Mouse (Mus musculus): Measurements from ENCODE around the gene Sec22c. TPM values are rescaled to one million over a fixed set of nuclear protein-coding genes. Genes with fewer than 3 reads are reported as not detected.

The Sec22c gene
- total and polyA plus RNA-seq, 2 experiments from 2014 or later: 34.3 to 34.4 TPM

- DNase-seq (ENCODE audit: low spot score) (peak; percentile 51), ATAC-seq (ENCODE audit: low FRiP score) (peak; percentile 67)
- Histone ChIP-seq H3K4me1 (ENCODE audit: insufficient read depth, low read length) (no peaks in the 10 kb centered on the region), H3K9me3 (ENCODE audit: low read length) (no peaks in the 10 kb centered on the region), H3K9ac (replicated peaks; ENCODE audit: low read length, poor library complexity, severe bottlenecking) (no peak overlapping the region), H3K4me2 (ENCODE audit: low read depth, low read length, poor library complexity, severe bottlenecking) (no peak overlapping the region), H3K36me3 (ENCODE audit: insufficient read depth, low read length) (peaks cover 20% of the 10 kb centered on the region; the same call in 1 of the 2 replicates), H3K4me3 (ENCODE audit: low read depth, low read length) (no peak overlapping the region), H3K27me3 (ENCODE audit: insufficient read depth, low read length) (no peaks in the 10 kb centered on the region), H3K27ac (ENCODE audit: low read depth, low read length) (no peak overlapping the region)
- peak; percentile 98 for TF ChIP-seq CTCF (IDR thresholded peaks at IDR 0.05)
- 100% methylated on average over 1 of the region's 1 CpGs for WGBS
These were observed 7.9 kb downstream of the Sec22c start for GRCm38 (mm10) chr9:121697150-121698049.

DNA sequence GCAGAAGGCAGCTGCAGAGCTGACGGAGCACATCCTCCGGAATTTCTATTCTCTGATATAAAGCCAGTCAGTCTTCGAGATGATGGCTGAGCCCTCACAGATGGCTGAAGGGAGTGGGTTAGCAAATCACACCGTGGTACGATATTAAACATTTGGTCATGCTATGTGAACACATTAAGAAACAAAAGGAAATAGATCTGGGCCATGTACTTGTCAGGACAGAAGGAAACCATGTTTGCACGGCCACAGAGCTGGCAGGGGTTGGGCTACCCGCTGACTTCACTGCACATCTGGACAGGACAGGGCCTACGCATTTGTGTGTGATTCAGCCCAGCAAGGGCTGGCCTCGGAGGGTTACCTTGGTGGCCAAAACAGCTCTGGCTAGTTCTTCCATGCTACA lies 8.7 kb downstream of the Sec22c start:
- no peaks in the 10 kb centered on the region for H3K9me3 ChIP-seq (ENCODE audit: low read length)
- no peaks in the 10 kb centered on the region for H3K4me1 ChIP-seq (ENCODE audit: insufficient read depth, low read length)
- 92% methylated on average over 9 of the region's 9 CpGs for WGBS
- no peak overlapping the region for H3K27ac ChIP-seq (ENCODE audit: low read depth, low read length)
- TF ChIP-seq CTCF (IDR thresholded peaks at IDR 0.05): no peak
- no peak overlapping the region for H3K4me2 ChIP-seq (ENCODE audit: low read depth, low read length, poor library complexity, severe bottlenecking)
- no peaks in the 10 kb centered on the region for H3K27me3 ChIP-seq (ENCODE audit: insufficient read depth, low read length)
- H3K4me3 ChIP-seq (ENCODE audit: low read depth, low read length): no peak overlapping the region
- peak; percentile 21; the same call in 1 of the 2 replicates for ATAC-seq (ENCODE audit: low FRiP score)
- no peak for DNase-seq (ENCODE audit: low spot score)
- no peak overlapping the region for H3K9ac ChIP-seq (replicated peaks; ENCODE audit: low read length, poor library complexity, severe bottlenecking)
- peaks cover 23% of the 10 kb centered on the region; the same call in 1 of the 2 replicates for H3K36me3 ChIP-seq (ENCODE audit: insufficient read depth, low read length)

GRCm38 (mm10) chr9:121694736-121695135 lies 10.6 kb downstream of the Sec22c start:
- no peak overlapping the region for H3K27ac ChIP-seq (ENCODE audit: low read depth, low read length)
- DNase-seq (ENCODE audit: low spot score) (no peak), ATAC-seq (ENCODE audit: low FRiP score) (no peak)
- H3K9ac ChIP-seq (replicated peaks; ENCODE audit: low read length, poor library complexity, severe bottlenecking): no peak overlapping the region
- H3K4me1 ChIP-seq (ENCODE audit: insufficient read depth, low read length): peaks cover 6% of the 10 kb centered on the region; the same call in 1 of the 2 replicates
- peaks cover 23% of the 10 kb centered on the region; the same call in 1 of the 2 replicates for H3K36me3 ChIP-seq (ENCODE audit: insufficient read depth, low read length)
- TF ChIP-seq CTCF (IDR thresholded peaks at IDR 0.05): no peak
- H3K9me3 ChIP-seq (ENCODE audit: low read length): no peaks in the 10 kb centered on the region
- no peaks in the 10 kb centered on the region for H3K27me3 ChIP-seq (ENCODE audit: insufficient read depth, low read length)
- 83% methylated on average over 12 of the region's 12 CpGs for WGBS
- H3K4me2 ChIP-seq (ENCODE audit: low read depth, low read length, poor library complexity, severe bottlenecking): no peak overlapping the region
- no peak overlapping the region for H3K4me3 ChIP-seq (ENCODE audit: low read depth, low read length)

DNA sequence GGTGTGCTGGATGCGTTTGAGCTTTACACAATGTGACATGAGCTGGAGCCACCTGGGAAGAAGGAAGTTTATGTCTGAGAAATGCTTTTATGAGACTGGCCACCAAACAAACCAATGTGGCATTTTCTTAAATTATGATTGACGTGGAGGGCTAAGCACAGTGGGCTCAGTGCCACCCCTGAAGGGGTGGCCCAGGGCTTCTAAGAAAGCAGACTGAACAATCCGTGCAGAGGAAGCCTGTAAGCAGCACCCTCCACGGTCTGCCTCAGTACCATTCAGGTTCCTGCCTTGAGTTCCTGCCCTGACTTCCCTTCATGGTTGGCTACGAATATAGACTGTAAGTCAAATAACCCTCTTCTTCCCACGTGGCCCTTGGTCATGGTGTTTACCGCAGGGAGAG lies 14.6 kb downstream of the Sec22c start:
- H3K27ac ChIP-seq (ENCODE audit: low read depth, low read length): peak overlapping the region; percentile 80
- 55% methylated on average over 7 of the region's 7 CpGs for WGBS
- no peak for TF ChIP-seq CTCF (IDR thresholded peaks at IDR 0.05)
- ATAC-seq (ENCODE audit: low FRiP score): peak; percentile 41; the same call in 1 of the 2 replicates
- no peaks in the 10 kb centered on the region for H3K27me3 ChIP-seq (ENCODE audit: insufficient read depth, low read length)
- no peak for DNase-seq (ENCODE audit: low spot score)
- peak overlapping the region; percentile 54 for H3K4me2 ChIP-seq (ENCODE audit: low read depth, low read length, poor library complexity, severe bottlenecking)
- 0 out of 2 replicates have a peak overlapping the region, but pooled peaks have one; percentile 19 for H3K9ac ChIP-seq (replicated peaks; ENCODE audit: low read length, poor library complexity, severe bottlenecking)
- H3K4me3 ChIP-seq (ENCODE audit: low read depth, low read length): peak overlapping the region; percentile 27; the same call in 1 of the 2 replicates
- H3K4me1 ChIP-seq (ENCODE audit: insufficient read depth, low read length): peaks cover 6% of the 10 kb centered on the region; the same call in 1 of the 2 replicates
- H3K9me3 ChIP-seq (ENCODE audit: low read length): no peaks in the 10 kb centered on the region
- H3K36me3 ChIP-seq (ENCODE audit: insufficient read depth, low read length): peaks cover 26% of the 10 kb centered on the region

DNA sequence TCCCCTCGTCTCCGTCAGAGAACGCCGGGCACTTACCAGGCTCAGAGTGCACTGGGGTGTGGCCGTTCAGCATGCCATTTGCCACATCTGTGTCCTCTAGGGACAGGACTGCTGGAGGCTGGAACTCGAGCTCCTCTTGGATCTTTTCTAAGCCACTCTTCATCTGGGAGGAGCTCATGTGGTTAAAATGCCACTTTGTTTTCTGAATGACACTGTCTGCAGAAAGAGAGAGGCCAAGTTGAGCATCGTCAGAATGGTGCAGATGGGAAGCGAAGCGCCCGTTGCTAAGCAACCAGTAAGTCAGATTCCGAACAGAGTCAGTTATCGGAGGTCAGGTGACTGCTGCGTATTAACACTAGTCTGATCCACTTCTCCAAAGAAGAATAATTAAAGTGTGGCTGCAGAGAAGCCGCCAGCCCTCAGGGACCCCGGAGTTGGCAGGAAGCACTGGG lies 15.1 kb downstream of the Sec22c start:
- TF ChIP-seq CTCF (IDR thresholded peaks at IDR 0.05): no peak; the same call in 1 of the 2 replicates
- peak overlapping the region; percentile 36; the same call in 1 of the 2 replicates for H3K9ac ChIP-seq (replicated peaks; ENCODE audit: low read length, poor library complexity, severe bottlenecking)
- peak overlapping the region; percentile 80 for H3K27ac ChIP-seq (ENCODE audit: low read depth, low read length)
- WGBS: 16% methylated on average over 15 of the region's 15 CpGs
- peaks cover 31% of the 10 kb centered on the region for H3K36me3 ChIP-seq (ENCODE audit: insufficient read depth, low read length)
- peak overlapping the region; percentile 54 for H3K4me2 ChIP-seq (ENCODE audit: low read depth, low read length, poor library complexity, severe bottlenecking)
- peak overlapping the region; percentile 27 for H3K4me3 ChIP-seq (ENCODE audit: low read depth, low read length)
- H3K9me3 ChIP-seq (ENCODE audit: low read length): no peaks in the 10 kb centered on the region
- peaks cover 6% of the 10 kb centered on the region; the same call in 1 of the 2 replicates for H3K4me1 ChIP-seq (ENCODE audit: insufficient read depth, low read length)
- peak; percentile 88 for ATAC-seq (ENCODE audit: low FRiP score)
- H3K27me3 ChIP-seq (ENCODE audit: insufficient read depth, low read length): no peaks in the 10 kb centered on the region
- peak; percentile 93 for DNase-seq (ENCODE audit: low spot score)

- no peak for ATAC-seq (ENCODE audit: low FRiP score)
These were observed 20.6 kb downstream of the Sec22c start for GRCm38 (mm10) chr9:121684702-121685101.

More at GRCm38 (mm10) chr9:121684702-121685101, 20.6 kb downstream of the Sec22c start:
- H3K4me2 ChIP-seq (ENCODE audit: low read depth, low read length, poor library complexity, severe bottlenecking): no peak overlapping the region
- peaks cover 43% of the 10 kb centered on the region for H3K36me3 ChIP-seq (ENCODE audit: insufficient read depth, low read length)
- no peaks in the 10 kb centered on the region for H3K9me3 ChIP-seq (ENCODE audit: low read length)
- DNase-seq (ENCODE audit: low spot score): no peak
- H3K27ac ChIP-seq (ENCODE audit: low read depth, low read length): no peak overlapping the region
- no peak overlapping the region for H3K9ac ChIP-seq (replicated peaks; ENCODE audit: low read length, poor library complexity, severe bottlenecking)
- H3K4me1 ChIP-seq (ENCODE audit: insufficient read depth, low read length): no peaks in the 10 kb centered on the region; the same call in 1 of the 2 replicates
- TF ChIP-seq CTCF (IDR thresholded peaks at IDR 0.05): no peak
- H3K4me3 ChIP-seq (ENCODE audit: low read depth, low read length): no peak overlapping the region
- H3K27me3 ChIP-seq (ENCODE audit: insufficient read depth, low read length): no peaks in the 10 kb centered on the region
- 81% methylated on average over 7 of the region's 7 CpGs for WGBS

Measured in midbrain, postnatal 0 days (tissue).